Mouse (Mus musculus) intestine, embryonic 16.5 days (tissue): Measurements from ENCODE around the gene Becn1. TPM values are rescaled to one million over a fixed set of nuclear protein-coding genes. Genes with fewer than 3 reads are reported as not detected.

Source experiments
- ATAC-seq: fragments of 200-750 bp; cut with Nextera tagmentation; 2 replicates; pipeline ENCODE4 v1.8.0; 2017; ENCODE audit warnings: moderate TSS enrichment, moderate library complexity
- H3K27ac ChIP-seq: fragments of 300-500 bp; sonication (generic); 2 replicates; pipeline ENCODE4 v1.5.1; 2014; ENCODE audit warnings: mild to moderate bottlenecking, low read length
- H3K27me3 ChIP-seq: fragments of 300-500 bp; sonication (generic); replicated peaks from 2 replicates; pipeline ENCODE4 v1.6.1; 2014; ENCODE audit warnings: low read length, control low read depth, mixed read lengths; ENCODE audit not compliant: control insufficient read depth, insufficient read depth
- H3K36me3 ChIP-seq: fragments of 300-500 bp; sonication (generic); 2 replicates; pipeline ENCODE4 v1.6.1; 2014; ENCODE audit warnings: low read length, control low read depth; ENCODE audit not compliant: control insufficient read depth, insufficient read depth
- H3K4me1 ChIP-seq: fragments of 300-500 bp; sonication (generic); 2 replicates; pipeline ENCODE4 v1.6.1; 2014; ENCODE audit warnings: low read length, control low read depth, mixed read lengths; ENCODE audit not compliant: control insufficient read depth, insufficient read depth
- H3K4me2 ChIP-seq: fragments of 300-500 bp; sonication (generic); 2 replicates; pipeline ENCODE4 v1.6.1; 2014; ENCODE audit warnings: low read depth, low read length, control low read depth
- H3K4me3 ChIP-seq: fragments of 300-500 bp; sonication (generic); 2 replicates; pipeline ENCODE4 v1.5.1; 2014; ENCODE audit warnings: mild to moderate bottlenecking, low read length
- H3K9ac ChIP-seq: fragments of 300-500 bp; sonication (generic); 2 replicates; pipeline ENCODE4 v1.6.1; 2014; ENCODE audit warnings: low read depth, low read length
- H3K9me3 ChIP-seq: fragments of 300-500 bp; sonication (generic); 2 replicates; pipeline ENCODE4 v1.6.1; 2016; ENCODE audit warnings: low read length, control low read depth; ENCODE audit not compliant: control insufficient read depth
- WGBS: fragments of 180-500 bp; shearing (Covaris S2); extraction: QIAGEN DNeasy Blood & Tissue Kit; methylation state at CpG from one replicate; pipeline ENCODE4 v1.1.7; 2014; 5-methylcytosine and 5-hydroxymethylcytosine counted together
- polyA plus RNA-seq: library from polyadenylated mRNA; unstranded; fragments of >200 nt; fragmentation: Nextera tagmentation; extraction: Ambion mirVana; gene quantifications from 2 replicates; pipeline ENCODE4 v1.2.1, GENCODE M21; 2015

Becn1 gene
- polyA plus RNA-seq, 1 experiment from 2014 or later = 145 TPM

DNA sequence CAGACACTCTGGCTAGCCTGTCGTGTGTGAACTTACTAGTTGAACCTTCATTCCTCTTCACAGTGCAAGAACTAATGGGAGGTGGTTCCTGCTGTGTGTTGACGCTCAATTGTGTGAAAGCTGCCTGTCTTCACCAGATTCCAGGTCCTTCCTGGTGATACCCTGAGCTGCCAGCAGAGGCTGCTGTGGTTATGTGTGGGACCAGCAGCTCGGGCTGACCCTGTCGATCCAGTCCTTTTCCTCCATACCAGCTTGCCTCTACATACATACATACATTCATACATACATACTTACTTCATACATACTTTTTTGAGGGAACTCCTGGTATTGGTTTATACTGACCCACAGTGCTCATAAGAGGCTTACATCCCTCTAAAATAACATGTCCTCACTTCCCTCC, 21.5 kb upstream of the Becn1 start:
- Histone ChIP-seq H3K27ac (no peak overlapping the region), H3K36me3 (peaks cover 23% of the 10 kb centered on the region)
- 9% methylated on average over 4 of the region's 4 CpGs for WGBS

DNA sequence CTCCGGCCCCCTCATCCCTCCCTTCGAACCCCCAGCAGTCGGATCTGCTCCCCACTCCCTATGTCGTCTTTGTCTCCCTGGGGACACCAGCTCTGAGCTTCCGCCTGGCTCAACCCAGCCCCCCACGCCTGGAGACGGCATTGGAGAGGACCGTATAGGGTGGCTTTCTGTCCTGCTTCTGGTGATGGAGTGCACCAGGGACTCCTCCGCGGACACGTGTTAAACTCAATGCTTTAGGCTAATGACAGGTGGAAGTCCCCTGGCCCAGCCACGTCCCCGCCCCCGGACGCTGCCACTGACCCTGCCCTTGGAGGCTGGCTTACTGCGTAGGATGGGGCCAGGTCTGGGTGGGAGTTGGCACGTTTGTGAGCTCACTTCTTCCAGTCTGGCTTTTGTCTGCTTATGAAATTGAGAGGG, 14.4 kb upstream of the Becn1 start:
- Histone ChIP-seq H3K36me3 (peaks cover 17% of the 10 kb centered on the region), H3K9ac (peak overlapping the region; percentile 92), H3K4me2 (peak overlapping the region; percentile 81), H3K4me3 (peak overlapping the region; percentile 88), H3K4me1 (peaks cover 3% of the 10 kb centered on the region; the same call in 1 of the 2 replicates), H3K9me3 (no peaks in the 10 kb centered on the region), H3K27me3 (no peaks in the 10 kb centered on the region), H3K27ac (peak overlapping the region; percentile 77)
- peak; percentile 60 for ATAC-seq
- under 1% methylated on average over 17 of the region's 17 CpGs for WGBS

More for the DNA sequence above, 21.5 kb upstream of the Becn1 start:
- Histone ChIP-seq H3K4me1 (peaks cover 3% of the 10 kb centered on the region; the same call in 1 of the 2 replicates), H3K9ac (no peak overlapping the region), H3K27me3 (no peaks in the 10 kb centered on the region), H3K9me3 (no peaks in the 10 kb centered on the region), H3K4me2 (no peak overlapping the region), H3K4me3 (no peak overlapping the region)
- peak; percentile 72 for ATAC-seq

DNA sequence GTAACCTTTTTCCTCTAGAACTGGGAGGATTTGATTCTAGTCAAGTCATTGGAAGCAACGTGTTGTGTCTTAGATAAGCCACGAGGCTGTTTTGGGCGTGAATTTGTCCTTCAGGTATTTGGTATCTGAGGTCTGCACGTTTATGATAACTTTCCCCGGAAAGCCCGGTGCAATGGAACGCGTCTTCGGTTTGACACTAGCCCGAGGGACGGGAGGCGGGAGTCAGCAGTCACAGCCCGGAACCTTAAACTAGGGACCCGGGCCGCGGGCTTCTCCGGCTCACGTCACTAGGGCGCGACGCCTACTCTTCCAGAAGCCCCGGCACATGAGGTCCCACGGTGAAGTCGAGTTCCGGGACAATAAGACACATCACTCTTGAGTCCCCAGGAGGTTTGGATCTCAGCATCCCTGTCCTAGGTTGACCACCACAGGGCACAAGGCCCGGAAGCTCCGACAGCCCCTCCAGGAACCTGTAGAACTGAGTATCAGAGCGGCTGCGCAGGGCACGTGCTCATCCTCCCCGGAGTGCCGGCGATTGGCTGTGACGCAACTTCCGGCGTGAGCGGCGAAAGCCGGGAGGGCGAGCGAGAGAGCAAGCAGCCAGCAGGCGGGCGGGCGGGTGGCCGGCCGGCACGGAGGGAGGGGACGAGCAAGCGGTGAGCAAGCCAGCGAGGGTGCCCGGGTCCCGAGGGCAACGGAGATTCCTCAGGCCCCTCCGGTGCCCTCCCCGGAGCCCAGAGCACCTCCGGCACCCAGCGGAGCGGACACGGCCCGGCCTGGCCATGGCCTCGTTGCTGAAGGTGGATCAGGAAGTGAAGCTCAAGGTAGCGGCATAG, 13.8 kb upstream of the Becn1 start, which contains the start of gene Psme3:
Psme3 (plus strand) TSS at position 549 of the 836 bp plus-strand sequence.
- under 1% methylated on average over 57 of the region's 62 CpGs for WGBS
- H3K4me3 ChIP-seq = peak within 1 kb of the TSS; percentile 88
- peak within 1 kb of the TSS; percentile 92 for H3K9ac ChIP-seq
- H3K9me3 ChIP-seq = no peaks in the 10 kb centered on the region
- peak; percentile 94 for ATAC-seq
- H3K4me1 ChIP-seq = peaks cover 3% of the 10 kb centered on the region; the same call in 1 of the 2 replicates
- H3K36me3 ChIP-seq = peaks cover 13% of the 10 kb centered on the region
- peak within 1 kb of the TSS; percentile 81 for H3K4me2 ChIP-seq
- peak within 1 kb of the TSS; percentile 77 for H3K27ac ChIP-seq
- no peaks in the 10 kb centered on the region for H3K27me3 ChIP-seq

DNA sequence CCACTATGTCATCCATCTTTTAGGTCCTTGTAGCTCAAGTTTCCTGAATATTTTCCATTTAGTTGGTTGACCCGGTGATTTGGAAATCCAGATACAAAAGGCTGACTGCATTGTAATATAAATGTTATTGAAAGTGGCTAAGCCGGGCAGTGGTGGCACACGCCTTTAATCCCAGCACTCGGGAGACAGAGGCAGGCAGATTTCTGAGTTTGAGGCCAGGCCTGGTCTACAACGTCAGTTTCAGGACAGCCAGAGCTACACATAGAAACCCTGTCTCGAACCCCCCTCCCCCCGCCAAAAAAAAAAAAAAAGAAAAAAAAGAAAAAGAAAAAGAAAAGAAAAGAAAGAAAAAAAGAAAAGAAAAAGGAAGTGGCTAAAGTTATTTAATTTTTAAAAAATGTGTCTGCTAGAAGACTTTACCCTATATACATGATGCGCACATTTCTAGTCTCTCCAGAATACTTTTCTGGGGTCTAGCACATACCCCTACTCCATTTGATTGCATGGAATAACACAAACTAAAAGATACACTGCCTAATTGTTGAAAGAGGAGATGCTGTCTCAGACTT, 13.1 kb upstream of the Becn1 start:
- Histone ChIP-seq H3K27ac (peak overlapping the region; percentile 77; the same call in 1 of the 2 replicates), H3K36me3 (peaks cover 8% of the 10 kb centered on the region), H3K4me3 (peak overlapping the region; percentile 88), H3K9me3 (no peaks in the 10 kb centered on the region), H3K4me1 (peaks cover 3% of the 10 kb centered on the region; the same call in 1 of the 2 replicates), H3K4me2 (peak overlapping the region; percentile 81), H3K27me3 (no peaks in the 10 kb centered on the region), H3K9ac (peak overlapping the region; percentile 92)
- ATAC-seq = no peak
- 82% methylated on average over 8 of the region's 8 CpGs for WGBS

DNA sequence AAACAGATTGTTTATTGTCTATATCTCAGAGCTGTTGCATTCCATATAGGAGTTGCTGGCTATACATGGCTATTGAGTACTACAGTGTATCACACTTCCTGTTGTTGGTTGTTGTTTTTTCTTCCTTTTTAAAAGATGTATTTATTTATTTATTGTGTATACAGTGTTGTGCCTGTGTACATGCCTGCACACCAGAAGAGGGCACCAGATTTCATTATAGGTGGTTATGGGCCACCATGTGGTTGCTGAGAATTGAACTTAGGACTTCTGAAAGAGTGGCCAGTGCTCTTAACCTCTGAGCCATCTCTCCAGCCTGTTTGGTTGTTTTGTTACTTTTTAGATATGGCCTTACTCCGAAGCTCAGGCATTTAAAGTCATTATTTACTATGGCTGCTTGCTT, 12.5 kb upstream of the Becn1 start:
- 95% methylated on average over 1 of the region's 1 CpGs for WGBS
- H3K27me3 ChIP-seq = no peaks in the 10 kb centered on the region
- no peak overlapping the region for H3K4me3 ChIP-seq
- ATAC-seq = no peak
- no peak overlapping the region for H3K9ac ChIP-seq
- H3K27ac ChIP-seq = no peak overlapping the region
- no peaks in the 10 kb centered on the region for H3K9me3 ChIP-seq
- no peak overlapping the region for H3K4me2 ChIP-seq
- peaks cover 3% of the 10 kb centered on the region; the same call in 1 of the 2 replicates for H3K4me1 ChIP-seq
- H3K36me3 ChIP-seq = peaks cover 2% of the 10 kb centered on the region; the same call in 1 of the 2 replicates

DNA sequence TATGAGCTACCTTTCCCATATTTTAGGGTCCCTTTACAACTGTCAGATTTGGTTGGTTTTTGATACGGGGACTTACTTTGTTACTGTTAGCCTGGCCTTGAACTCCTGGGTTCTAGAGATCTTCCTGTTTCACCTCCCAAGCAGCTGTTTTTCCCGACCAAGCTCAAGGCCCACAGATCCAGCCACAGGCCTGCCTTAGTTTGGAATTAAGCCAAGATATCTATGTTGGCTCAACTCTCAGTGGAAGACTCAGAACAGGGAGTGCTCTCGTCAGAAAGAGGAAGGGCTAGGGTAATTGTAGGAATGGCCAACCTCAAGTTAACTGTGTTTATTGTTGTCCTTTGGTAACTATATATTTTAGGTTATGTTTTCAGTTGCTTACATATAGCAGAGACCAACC, 10.1 kb upstream of the Becn1 start:
- Histone ChIP-seq H3K4me3 (no peak overlapping the region), H3K9ac (no peak overlapping the region), H3K36me3 (no peaks in the 10 kb centered on the region), H3K27me3 (no peaks in the 10 kb centered on the region), H3K4me1 (peaks cover 3% of the 10 kb centered on the region; the same call in 1 of the 2 replicates), H3K27ac (no peak overlapping the region), H3K9me3 (no peaks in the 10 kb centered on the region), H3K4me2 (no peak overlapping the region)
- 54% methylated on average over 3 of the region's 3 CpGs for WGBS
- ATAC-seq = no peak

GRCm38 (mm10) chr11:101311083-101311482, 9.0 kb upstream of the Becn1 start:
- Histone ChIP-seq H3K4me2 (no peak overlapping the region), H3K27ac (no peak overlapping the region), H3K4me1 (no peaks in the 10 kb centered on the region), H3K9me3 (no peaks in the 10 kb centered on the region), H3K9ac (no peak overlapping the region), H3K4me3 (no peak overlapping the region), H3K27me3 (no peaks in the 10 kb centered on the region), H3K36me3 (no peaks in the 10 kb centered on the region)
- 88% methylated on average over 3 of the region's 3 CpGs for WGBS
- ATAC-seq = no peak

DNA sequence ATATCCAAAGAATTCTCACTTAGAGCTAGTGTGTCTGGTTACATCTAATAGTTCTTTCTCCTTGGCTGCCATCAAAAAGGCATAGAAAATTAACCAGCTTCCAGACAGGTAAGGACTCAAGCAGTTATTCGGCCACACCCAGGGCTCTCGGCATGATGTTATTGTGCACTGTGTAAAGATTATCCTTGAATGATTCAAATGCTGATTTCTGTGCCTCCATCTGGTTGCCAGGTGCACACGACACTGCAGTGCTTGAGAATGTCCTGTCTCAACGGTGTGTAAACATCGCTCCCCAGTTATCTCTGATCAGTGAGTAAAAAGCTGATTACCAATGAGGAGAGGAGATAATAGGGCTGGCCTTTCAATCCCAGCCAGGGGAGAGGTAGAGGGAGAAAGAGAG, 5.7 kb upstream of the Becn1 start:
- H3K27ac ChIP-seq = no peak overlapping the region
- no peak overlapping the region for H3K9ac ChIP-seq
- WGBS = 26% methylated on average over 5 of the region's 5 CpGs
- H3K36me3 ChIP-seq = no peaks in the 10 kb centered on the region
- H3K9me3 ChIP-seq = no peaks in the 10 kb centered on the region
- ATAC-seq = peak; percentile 53; the same call in 1 of the 2 replicates
- H3K4me2 ChIP-seq = no peak overlapping the region
- H3K27me3 ChIP-seq = no peaks in the 10 kb centered on the region
- H3K4me3 ChIP-seq = no peak overlapping the region
- H3K4me1 ChIP-seq = no peaks in the 10 kb centered on the region

DNA sequence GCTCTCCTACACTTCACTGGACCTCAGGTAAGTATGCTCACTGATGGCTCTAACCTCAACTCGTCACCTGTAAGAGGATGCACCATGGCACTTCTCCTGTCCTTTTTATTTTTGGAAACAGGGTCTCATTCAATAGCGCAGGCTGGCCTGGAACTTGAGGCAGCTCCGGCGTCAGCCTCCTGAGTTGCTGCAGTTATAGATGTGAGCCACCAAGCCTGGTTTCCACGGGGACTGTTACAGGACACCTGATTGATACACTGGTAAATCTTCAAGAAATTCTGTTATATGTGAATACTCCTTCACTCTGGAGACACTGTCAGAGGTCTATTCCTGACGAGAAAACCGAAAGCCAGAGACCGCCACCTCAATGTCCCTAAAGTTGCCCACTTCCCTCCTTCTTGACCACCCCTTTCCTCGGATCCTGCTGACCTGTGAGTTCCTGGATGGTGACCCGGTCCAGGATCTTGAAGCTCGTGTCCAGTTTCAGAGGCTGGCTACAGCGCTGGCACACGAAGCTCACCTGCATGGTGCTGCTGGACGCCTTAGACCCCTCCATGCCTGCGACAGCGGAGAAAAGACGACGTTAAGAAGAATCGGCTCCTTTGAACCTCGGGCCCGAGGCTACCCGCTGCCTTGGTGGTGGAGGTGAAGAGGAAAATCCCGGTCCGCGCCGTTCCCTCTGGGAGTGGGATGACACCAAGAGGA, 635 bp downstream of the Becn1 start:
- Histone ChIP-seq H3K9me3 (no peaks in the 10 kb centered on the region), H3K27ac (peak overlapping the region; percentile 43; the same call in 1 of the 2 replicates), H3K4me1 (peaks cover 13% of the 10 kb centered on the region; the same call in 1 of the 2 replicates), H3K36me3 (0 out of 2 replicates have a peak, but pooled peaks cover 3% of the 10 kb centered on the region), H3K4me3 (peak overlapping the region; percentile 90), H3K4me2 (peak overlapping the region; percentile 85), H3K9ac (peak overlapping the region; percentile 87), H3K27me3 (no peaks in the 10 kb centered on the region)
- WGBS = 11% methylated on average over 26 of the region's 26 CpGs
- ATAC-seq = peak; percentile 54
